Mouse (Mus musculus) testis, adult 2 months (tissue): ENCODE data around the gene Ripk4.

Source experiments
- CTCF ChIP-seq: fragments of 200-500 bp; IDR thresholded peaks from 2 replicates; pipeline ENCODE4 v1.5.1; 2012; ENCODE audit warnings: low read depth, mild to moderate bottlenecking, inconsistent platforms, low read length, moderate library complexity; ENCODE audit not compliant: control insufficient read depth, insufficient read depth, insufficient replicate concordance
- POLR2A ChIP-seq: fragments of 200-500 bp; IDR thresholded peaks from 2 replicates; pipeline ENCODE4 v1.6.1; 2012; ENCODE audit warnings: low read depth, mild to moderate bottlenecking, inconsistent platforms, low read length, moderate library complexity; ENCODE audit not compliant: control insufficient read depth

DNA sequence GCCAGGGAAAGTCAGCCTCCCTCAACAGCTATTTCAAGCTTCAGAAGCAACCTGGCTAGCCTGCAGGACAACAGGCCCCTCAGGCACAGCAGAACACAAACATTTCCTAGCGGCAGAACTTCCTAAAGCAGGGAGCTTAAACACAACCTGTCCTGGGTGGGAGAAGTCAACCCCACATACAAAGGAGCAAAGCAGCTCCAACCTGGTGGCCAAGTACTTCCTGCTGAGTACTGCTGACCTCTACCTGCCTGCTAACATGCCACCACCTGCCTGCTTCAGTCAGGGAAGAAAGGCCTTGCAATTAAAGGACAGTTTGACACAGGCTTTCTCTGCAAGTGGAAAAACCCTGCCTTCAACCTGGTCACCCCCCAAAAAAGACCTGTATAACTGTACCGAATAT lies 1.8 kb downstream of the Ripk4 start:
- TF ChIP-seq CTCF, result no peak
- TF ChIP-seq POLR2A, result no peak
